Mouse (Mus musculus) brown adipose tissue, adult 24 weeks (tissue): Measurements from ENCODE around the gene Fmo5. TPM values are rescaled to one million over a fixed set of nuclear protein-coding genes. Genes with fewer than 3 reads are reported as not detected.
A peak's percentile ranks its signal among the peaks of the same experiment; 100 is the strongest.

ENCODE experiments used
- H3K27ac ChIP-seq: fragments of 200-500 bp; replicated peaks from 2 replicates; pipeline ENCODE4 v1.5.1; 2012; ENCODE audit warnings: low read depth, mild to moderate bottlenecking, low read length
- H3K4me1 ChIP-seq: fragments of 200-500 bp; 2 replicates; pipeline ENCODE4 v1.6.1; 2012; ENCODE audit warnings: low read length, mixed read lengths; ENCODE audit not compliant: control insufficient read depth, insufficient read depth, insufficient read length
- H3K4me3 ChIP-seq: fragments of 200-500 bp; 2 replicates; pipeline ENCODE4 v1.5.1; 2012; ENCODE audit warnings: low read depth, mild to moderate bottlenecking, low read length, moderate library complexity; ENCODE audit not compliant: insufficient read depth
- polyA plus RNA-seq: library from polyadenylated mRNA; stranded (reverse); fragments of >200 nt; gene quantifications from 2 replicates; pipeline ENCODE4 v1.2.4, GENCODE M21; 2012; ENCODE audit not compliant: missing spikeins, insufficient read depth, insufficient read length

The Fmo5 gene
- polyA plus RNA-seq, 1 experiment, result 19.2 TPM

DNA sequence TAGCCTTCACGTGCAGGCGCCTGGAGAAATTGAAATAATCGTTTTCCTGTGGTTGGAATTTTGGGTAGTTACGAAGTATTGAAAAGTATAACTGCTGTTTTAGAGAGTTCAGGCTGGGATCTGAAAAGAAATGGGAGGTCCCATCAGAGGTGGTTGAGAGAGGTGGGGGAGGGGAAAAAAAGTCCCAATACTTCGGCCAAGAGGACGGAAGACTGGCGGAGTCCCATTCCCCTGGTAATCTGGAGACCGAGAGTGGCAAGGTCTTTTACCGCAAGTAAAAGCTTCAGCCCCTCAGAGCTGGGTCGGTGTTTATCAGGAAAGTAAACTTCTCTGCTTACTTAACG is 53.5 kb downstream of the Fmo5 start:
- peak overlapping the region; percentile 11; the same call in 1 of the 2 replicates for H3K27ac ChIP-seq
- peak overlapping the region; percentile 47 for H3K4me3 ChIP-seq

DNA sequence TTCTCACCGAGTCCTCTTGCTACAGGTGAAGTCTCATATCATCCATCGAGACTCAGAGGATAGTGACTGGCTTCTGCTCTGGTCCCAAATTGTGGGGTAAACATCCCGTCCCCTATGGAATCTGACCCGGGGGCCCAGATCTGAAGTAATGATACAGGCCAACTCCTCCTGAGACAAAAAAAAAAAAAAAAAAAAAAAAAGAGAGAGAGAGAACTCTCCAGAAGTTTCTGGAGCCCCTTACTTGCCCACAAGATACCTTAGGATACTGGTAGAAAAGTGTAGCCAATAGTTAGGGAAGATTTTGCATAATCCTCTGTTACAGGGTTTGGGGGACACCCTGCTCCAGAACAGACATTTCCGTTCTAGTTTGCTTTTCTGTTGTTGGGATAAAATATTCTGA is 54.0 kb downstream of the Fmo5 start:
- Histone ChIP-seq H3K4me1 (peaks cover 3% of the 10 kb centered on the region; the same call in 1 of the 2 replicates), H3K27ac (peak overlapping the region; percentile 11; the same call in 1 of the 2 replicates), H3K4me3 (peak overlapping the region; percentile 47)

More for the DNA sequence above, 53.5 kb downstream of the Fmo5 start:
- H3K4me1 ChIP-seq, result peaks cover 3% of the 10 kb centered on the region; the same call in 1 of the 2 replicates

DNA sequence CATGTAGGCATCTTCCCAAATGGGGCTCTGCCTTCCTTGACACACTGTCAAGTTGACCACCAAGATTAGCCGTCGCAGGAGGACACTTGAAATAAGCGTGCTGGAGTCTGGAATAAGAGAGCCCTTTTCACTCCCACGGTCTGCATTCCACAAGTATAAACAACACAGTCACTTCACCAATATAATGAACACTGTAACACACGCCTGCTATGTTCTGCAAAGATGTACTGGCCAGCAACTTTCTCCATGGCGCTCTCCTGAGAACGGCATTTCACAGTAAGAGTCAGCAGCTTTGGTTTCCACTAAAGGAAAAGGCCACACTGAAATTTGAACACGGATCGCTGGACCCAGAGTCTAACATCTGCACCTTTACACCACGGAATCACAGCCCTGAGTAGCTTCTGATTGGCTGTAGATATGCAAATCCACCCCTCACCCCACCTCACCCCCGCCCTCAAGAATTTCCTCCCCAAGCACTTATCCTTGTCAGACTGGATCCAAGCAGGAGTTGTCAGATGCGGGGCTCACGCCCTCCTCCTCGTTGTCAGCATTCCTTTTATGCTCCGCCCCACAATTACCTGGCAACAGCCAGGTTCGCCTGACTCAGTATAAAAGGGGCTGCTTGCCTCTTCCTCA is 55.1 kb downstream of the Fmo5 start:
- H3K4me1 ChIP-seq, result peaks cover 3% of the 10 kb centered on the region; the same call in 1 of the 2 replicates
- H3K4me3 ChIP-seq, result no peak overlapping the region
- no peak overlapping the region for H3K27ac ChIP-seq

DNA sequence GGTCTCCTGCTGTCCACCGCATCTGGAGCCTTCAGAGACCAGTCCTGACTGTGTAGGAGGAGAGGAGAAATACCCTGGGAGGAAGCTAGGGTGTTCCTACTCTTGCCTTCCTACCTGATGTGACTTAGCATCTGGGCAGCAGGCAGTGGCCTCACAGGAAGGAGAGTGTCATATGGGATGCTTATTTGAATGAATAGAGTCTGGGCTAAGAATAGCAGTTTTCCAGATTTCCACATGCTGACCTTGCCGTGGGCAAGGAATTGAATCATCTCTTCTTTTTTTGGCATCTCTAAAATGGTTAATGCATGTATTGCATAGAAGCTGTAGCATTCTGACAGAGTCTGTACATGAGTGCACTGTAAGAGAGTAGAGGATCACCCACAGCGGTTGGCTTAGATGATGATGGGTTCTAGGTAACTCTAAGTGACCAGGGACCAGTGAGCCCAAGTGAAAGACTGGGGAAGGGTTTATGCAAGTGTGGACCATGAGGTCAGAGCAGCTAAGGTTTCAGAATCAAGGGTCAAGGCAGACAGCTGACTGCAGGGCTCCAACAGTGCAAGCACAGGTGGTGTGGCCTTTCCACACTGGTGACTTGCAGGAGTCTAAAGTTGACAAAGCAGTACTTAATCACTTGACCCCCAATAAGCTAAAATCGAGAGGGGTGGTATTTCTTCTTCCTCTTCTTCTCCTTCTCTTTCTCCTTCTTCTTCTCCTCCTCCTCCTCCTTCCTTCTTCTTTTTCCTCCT is 57.9 kb downstream of the Fmo5 start:
- H3K4me1 ChIP-seq, result peaks cover 5% of the 10 kb centered on the region

DNA sequence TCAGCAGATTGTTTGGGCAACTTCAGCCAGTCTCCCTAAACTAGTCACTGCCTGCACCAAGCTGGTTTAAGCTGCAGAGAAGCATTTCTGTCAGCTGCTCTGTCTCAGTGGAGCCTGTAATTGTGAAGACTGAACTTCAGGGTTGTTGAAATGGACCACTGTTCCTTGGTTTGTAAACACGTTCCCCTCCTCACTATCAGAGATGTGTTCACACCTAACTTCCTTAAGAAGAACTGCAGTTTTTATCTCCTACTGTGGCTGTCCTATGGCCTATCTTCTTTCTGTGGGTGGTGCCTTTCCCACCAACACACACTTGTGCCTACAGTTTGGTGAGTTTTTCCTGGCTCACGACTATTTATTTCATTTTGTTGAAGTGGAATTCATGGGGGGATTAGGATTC is 60.7 kb downstream of the Fmo5 start:
- no peak overlapping the region for H3K27ac ChIP-seq
- no peak overlapping the region for H3K4me3 ChIP-seq
- peaks cover 2% of the 10 kb centered on the region; the same call in 1 of the 2 replicates for H3K4me1 ChIP-seq

More for the DNA sequence above, 57.9 kb downstream of the Fmo5 start:
- Histone ChIP-seq H3K4me3 (no peak overlapping the region), H3K27ac (no peak overlapping the region)

DNA sequence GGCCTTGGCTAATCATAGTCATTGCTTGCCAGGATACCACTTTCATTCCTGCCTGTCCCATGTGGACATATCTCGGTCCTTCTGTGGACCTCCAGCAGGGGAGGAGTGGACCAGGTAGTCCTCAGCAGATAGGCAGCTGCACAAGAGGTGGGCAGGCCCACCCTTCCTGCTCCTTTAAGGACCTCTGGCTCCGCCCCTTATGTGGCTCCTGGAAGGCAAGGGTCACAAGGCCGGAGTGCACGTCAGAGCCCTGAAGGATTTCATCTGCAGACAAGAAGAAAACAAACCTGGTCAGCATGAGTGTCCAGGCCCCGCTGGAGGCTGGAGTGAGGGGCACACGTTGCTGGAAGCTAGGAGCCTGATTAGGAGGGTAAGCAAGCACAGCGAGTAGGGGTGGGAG is 62.0 kb downstream of the Fmo5 start:
- H3K4me3 ChIP-seq, result peak overlapping the region; percentile 59
- peak overlapping the region; percentile 32; the same call in 1 of the 2 replicates for H3K27ac ChIP-seq
- peaks cover 2% of the 10 kb centered on the region; the same call in 1 of the 2 replicates for H3K4me1 ChIP-seq

DNA sequence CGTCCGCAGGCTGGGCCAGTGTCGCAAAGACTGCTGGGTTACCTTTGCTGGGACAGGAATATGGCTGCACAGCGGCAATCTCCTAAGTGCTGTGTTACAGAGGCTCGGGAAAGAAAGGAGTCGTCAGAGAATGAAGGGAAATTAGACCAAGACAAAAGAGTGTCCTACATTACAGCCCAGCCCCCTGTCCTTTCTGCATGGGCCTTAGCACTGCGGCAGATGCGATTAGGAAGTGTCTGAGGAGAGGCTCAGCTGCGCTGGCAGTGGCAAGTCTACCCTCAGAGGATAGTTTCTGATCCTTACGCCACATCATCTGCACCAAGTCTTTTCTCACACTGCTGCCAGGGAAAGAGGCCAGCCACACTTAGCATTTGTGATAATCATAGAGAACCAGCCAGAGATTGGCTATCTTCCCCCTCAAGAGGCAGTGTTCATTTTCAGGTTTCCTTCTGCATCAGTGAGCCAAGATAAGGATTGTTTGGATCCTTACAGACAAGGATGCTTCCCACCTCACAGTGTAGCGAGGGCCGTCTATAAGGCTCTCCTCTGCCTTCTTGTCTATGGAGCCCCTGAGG is 62.9 kb downstream of the Fmo5 start:
- Histone ChIP-seq H3K4me3 (peak overlapping the region; percentile 59), H3K4me1 (peaks cover 2% of the 10 kb centered on the region; the same call in 1 of the 2 replicates), H3K27ac (peak overlapping the region; percentile 32; the same call in 1 of the 2 replicates)

DNA sequence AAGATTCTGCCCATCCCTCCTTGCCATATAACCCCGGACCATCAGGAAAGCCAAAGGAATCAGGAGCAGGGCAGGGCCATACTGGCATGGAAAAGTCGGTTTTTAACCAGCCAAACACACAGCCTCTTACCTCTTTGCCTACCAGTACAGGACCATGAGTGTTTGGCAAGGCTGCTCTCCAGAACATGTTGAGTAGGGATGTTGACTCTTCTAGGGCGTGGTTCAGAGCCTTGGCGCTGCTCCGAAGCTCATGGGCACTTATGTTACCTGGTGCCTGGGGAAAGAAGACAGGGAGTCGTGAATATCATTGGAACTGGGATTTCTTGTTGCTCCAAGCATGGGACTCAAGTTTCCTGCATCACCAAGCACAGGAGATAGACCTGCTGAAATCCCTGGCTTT is 65.2 kb downstream of the Fmo5 start:
- no peak overlapping the region for H3K4me3 ChIP-seq
- H3K4me1 ChIP-seq, result peaks cover 6% of the 10 kb centered on the region

DNA sequence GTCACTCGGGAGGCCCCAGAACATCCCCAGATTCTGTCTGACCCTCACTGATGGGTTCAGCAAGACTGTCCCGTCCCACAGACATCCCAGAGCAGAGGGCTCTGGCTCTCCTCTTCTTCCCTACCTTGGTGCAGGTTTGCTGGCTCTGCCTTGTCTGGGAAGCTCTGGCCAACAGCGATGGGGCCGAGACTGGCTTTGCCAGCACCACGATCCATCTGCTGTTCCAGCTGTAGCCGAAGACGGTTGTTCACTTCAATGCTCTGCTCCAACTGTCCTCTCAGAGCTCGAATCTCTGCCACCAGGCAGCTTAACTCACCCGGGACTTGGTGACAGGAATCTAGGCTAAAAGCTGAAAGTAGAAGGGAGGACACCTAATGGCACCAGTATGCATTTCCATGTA is 68.3 kb downstream of the Fmo5 start:
- Histone ChIP-seq H3K4me1 (peaks cover 9% of the 10 kb centered on the region), H3K27ac (peak overlapping the region; percentile 64), H3K4me3 (0 out of 2 replicates have a peak overlapping the region, but pooled peaks have one; percentile 21)

More for the DNA sequence above, 65.2 kb downstream of the Fmo5 start:
- H3K27ac ChIP-seq, result no peak overlapping the region

DNA sequence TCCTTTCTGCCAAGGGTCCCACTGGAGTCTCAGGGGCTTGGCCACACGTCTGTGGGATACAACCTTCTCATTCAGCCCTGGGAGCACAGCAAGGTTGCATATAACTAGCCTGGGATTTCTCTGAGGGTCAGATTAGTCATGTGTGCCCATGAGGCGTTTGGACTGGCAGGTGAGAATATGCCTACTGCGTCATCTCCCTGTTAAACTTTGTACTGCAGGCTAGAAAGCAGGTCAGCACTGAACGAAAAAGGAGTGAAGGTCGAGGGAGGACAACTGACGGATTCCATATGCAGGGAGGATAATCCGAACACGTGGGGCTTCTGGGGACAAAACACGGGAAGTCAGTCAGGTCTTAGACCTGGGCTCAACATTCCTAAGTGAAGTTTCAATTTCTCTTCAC is 68.7 kb downstream of the Fmo5 start:
- peak overlapping the region; percentile 64 for H3K27ac ChIP-seq
- H3K4me3 ChIP-seq, result no peak overlapping the region
- H3K4me1 ChIP-seq, result peaks cover 9% of the 10 kb centered on the region

DNA sequence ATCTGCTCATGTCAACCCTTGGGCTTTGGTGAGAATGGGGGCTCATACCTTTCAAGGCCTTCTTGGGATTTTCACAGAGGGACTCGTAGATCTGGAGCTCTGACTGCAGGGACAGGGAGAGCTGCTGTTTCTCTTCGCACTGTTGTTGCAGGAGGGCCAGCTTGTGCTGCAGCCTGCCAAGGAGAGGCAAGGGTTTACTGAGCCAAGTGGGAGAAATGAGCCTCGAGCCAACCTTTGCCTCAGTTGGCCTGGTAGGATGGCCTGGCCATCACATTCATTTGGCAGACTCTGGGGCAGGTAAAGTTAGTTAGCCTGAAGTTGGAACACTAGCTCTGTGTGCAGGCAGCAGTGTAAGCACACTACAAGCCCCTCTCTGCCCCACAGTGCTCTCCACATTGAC is 70.5 kb downstream of the Fmo5 start:
- Histone ChIP-seq H3K4me3 (no peak overlapping the region), H3K27ac (peak overlapping the region; percentile 63)

DNA sequence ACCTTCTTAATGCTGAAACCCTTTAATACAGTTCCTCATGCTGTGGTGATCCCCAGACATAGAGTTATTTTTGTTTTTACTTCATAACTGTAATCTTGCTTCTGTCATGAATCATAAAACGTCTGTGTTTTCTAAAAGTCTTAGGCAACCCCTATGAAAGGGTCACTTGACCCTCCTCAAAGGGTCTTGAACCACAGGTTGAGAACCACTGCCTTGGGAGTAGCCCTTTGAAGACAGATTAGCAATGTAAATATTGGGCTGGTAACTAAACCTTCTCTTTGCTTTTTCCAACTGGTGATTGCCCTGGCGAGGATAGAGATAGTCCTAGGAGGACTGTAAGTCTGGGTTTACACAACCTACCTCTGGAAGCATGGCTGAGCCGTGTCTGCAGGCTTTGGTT is 72.6 kb downstream of the Fmo5 start:
- H3K4me3 ChIP-seq, result no peak overlapping the region
- H3K4me1 ChIP-seq, result peaks cover 9% of the 10 kb centered on the region
- no peak overlapping the region for H3K27ac ChIP-seq

More for the DNA sequence above, 70.5 kb downstream of the Fmo5 start:
- peaks cover 9% of the 10 kb centered on the region for H3K4me1 ChIP-seq

DNA sequence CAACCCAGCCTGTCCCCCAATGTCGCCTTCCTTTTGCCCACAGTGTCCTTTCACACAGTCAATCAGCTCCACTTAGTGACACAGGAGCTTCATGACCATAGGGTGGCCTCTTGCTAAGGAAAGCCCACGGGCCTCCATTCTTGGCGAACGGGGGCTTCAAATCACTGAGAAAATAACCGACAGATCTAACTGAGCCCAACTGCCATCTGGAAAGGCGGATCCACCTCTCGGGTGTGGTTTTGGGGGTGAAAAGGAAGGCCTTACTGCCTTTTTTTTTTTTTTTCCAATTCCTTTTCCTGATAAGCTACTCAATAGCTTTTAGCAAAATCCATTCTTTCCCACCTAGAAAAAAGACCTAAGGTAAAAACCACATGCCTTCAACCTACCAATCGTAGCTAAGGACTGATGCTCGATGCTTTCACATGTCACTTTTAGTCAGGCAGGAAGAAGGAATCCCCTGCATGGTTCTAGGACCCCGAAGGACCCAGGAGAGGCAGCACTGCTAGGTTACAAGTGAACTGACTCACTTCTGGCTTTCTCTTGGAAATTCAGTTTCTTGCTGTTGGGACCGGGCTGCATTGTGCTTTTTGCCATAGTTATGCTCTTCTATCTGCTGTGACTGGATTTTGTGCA is 74.0 kb downstream of the Fmo5 start:
- H3K27ac ChIP-seq, result no peak overlapping the region
- peaks cover 5% of the 10 kb centered on the region for H3K4me1 ChIP-seq
- no peak overlapping the region for H3K4me3 ChIP-seq
